ENCODE assay signal across 8 mouse cellular contexts in genomic region chr5:100430076-100430390, GRCm38 (mm10). TPM values are rescaled to one million over a fixed set of nuclear protein-coding genes. Genes with fewer than 3 reads are reported as not detected.
DNase-seq lines count a peak whose midpoint lies in the region; ATAC-seq and TF ChIP-seq lines count a peak whose summit lies in the region.

No protein-coding gene starts in this region.

- no peak for DNase-seq in left cerebral cortex, adult 2 months (ENCODE audit: extremely low spot score in 1 of 2, low spot score in 2 of 2)
- no peak for DNase-seq in left cerebral cortex, adult 8-10 months (ENCODE audit: low spot score in 2 of 2)
- DNase-seq in embryonic facial prominence, embryonic 10.5 days (ENCODE audit: low spot score): no peak
- DNase-seq in intestine, embryonic 14.5 days (ENCODE audit: low spot score): no peak
- no peak for DNase-seq in midbrain, postnatal 0 days (ENCODE audit: low spot score)
- no peak for DNase-seq in adrenal gland, adult 2 months
- DNase-seq in ovary, adult 18-20 months (ENCODE audit: low spot score): no peak
- DNase-seq in right cerebral cortex, postnatal 4 days: no peak

- H3K36me3 ChIP-seq in embryonic facial prominence, embryonic 10.5 days (replicated peaks): peaks cover 35% of the 10 kb centered on the region
- peaks cover 32% of the 10 kb centered on the region for H3K36me3 ChIP-seq in intestine, embryonic 14.5 days (ENCODE audit: control insufficient read depth, insufficient read depth, low read length)
- peaks cover 9% of the 10 kb centered on the region for H3K36me3 ChIP-seq in midbrain, postnatal 0 days (ENCODE audit: insufficient read depth, low read length)

- peak overlapping the region; percentile 96 for H3K4me2 ChIP-seq in intestine, embryonic 14.5 days (ENCODE audit: low read length)
- peak overlapping the region; percentile 72 for H3K4me2 ChIP-seq in midbrain, postnatal 0 days (ENCODE audit: low read depth, low read length, poor library complexity, severe bottlenecking)

- peak; percentile 21 for ATAC-seq in intestine, embryonic 14.5 days (replicated peaks; ENCODE audit: low FRiP score, low TSS enrichment, low read depth)
- peak; percentile 25; the same call in 1 of the 2 replicates for ATAC-seq in midbrain, postnatal 0 days (ENCODE audit: low FRiP score)

- H3K27me3 ChIP-seq in embryonic facial prominence, embryonic 10.5 days (replicated peaks; ENCODE audit: low read depth, poor library complexity, severe bottlenecking): no peaks in the 10 kb centered on the region
- no peaks in the 10 kb centered on the region for H3K27me3 ChIP-seq in intestine, embryonic 14.5 days (replicated peaks; ENCODE audit: control insufficient read depth, insufficient read depth, low read length)
- no peaks in the 10 kb centered on the region for H3K27me3 ChIP-seq in midbrain, postnatal 0 days (ENCODE audit: insufficient read depth, low read length)

- H3K27ac ChIP-seq in left cerebral cortex, adult 2 months: peak overlapping the region; percentile 95
- peak overlapping the region; percentile 98 for H3K27ac ChIP-seq in embryonic facial prominence, embryonic 10.5 days (replicated peaks)
- H3K27ac ChIP-seq in intestine, embryonic 14.5 days (ENCODE audit: low read depth): peak overlapping the region; percentile 95
- H3K27ac ChIP-seq in midbrain, postnatal 0 days (ENCODE audit: low read depth, low read length): peak overlapping the region; percentile 93

- intact Hi-C loops in left cerebral cortex, adult 2 months (cut with DNase I): no loop called here

- H3K9me3 ChIP-seq in embryonic facial prominence, embryonic 10.5 days: no peaks in the 10 kb centered on the region
- H3K9me3 ChIP-seq in intestine, embryonic 14.5 days (ENCODE audit: control insufficient read depth, low read length): no peaks in the 10 kb centered on the region
- no peaks in the 10 kb centered on the region for H3K9me3 ChIP-seq in midbrain, postnatal 0 days (ENCODE audit: low read length)

- H3K4me1 ChIP-seq in embryonic facial prominence, embryonic 10.5 days: peaks cover 42% of the 10 kb centered on the region
- H3K4me1 ChIP-seq in intestine, embryonic 14.5 days (replicated peaks; ENCODE audit: control insufficient read depth, insufficient read depth, low read length): peaks cover 29% of the 10 kb centered on the region
- peaks cover 16% of the 10 kb centered on the region for H3K4me1 ChIP-seq in midbrain, postnatal 0 days (ENCODE audit: insufficient read depth, low read length)

- peak overlapping the region; percentile 55 for H3K4me3 ChIP-seq in left cerebral cortex, adult 2 months
- H3K4me3 ChIP-seq in embryonic facial prominence, embryonic 10.5 days: peak overlapping the region; percentile 88
- H3K4me3 ChIP-seq in intestine, embryonic 14.5 days (ENCODE audit: low read depth, low read length): peak overlapping the region; percentile 94
- H3K4me3 ChIP-seq in midbrain, postnatal 0 days (ENCODE audit: low read depth, low read length): peak overlapping the region; percentile 61

- 4% methylated on average over 11 of the region's 11 CpGs for WGBS in embryonic facial prominence, embryonic 10.5 days
- 5% methylated on average over 11 of the region's 11 CpGs for WGBS in intestine, embryonic 14.5 days
- 4% methylated on average over 11 of the region's 11 CpGs for WGBS in midbrain, postnatal 0 days

- peak overlapping the region; percentile 98 for H3K9ac ChIP-seq in intestine, embryonic 14.5 days (ENCODE audit: low read length)
- peak overlapping the region; percentile 88 for H3K9ac ChIP-seq in midbrain, postnatal 0 days (replicated peaks; ENCODE audit: low read length, poor library complexity, severe bottlenecking)

- TF ChIP-seq CTCF in left cerebral cortex, adult 2 months (IDR thresholded peaks at IDR 0.05): no peak
- TF ChIP-seq CTCF in midbrain, postnatal 0 days (IDR thresholded peaks at IDR 0.05): no peak

RNA-seq across cellular contexts. Expression of gene Sec31a, which starts 14.0 kb away (rescaled TPM):
- total RNA-seq in left cerebral cortex, adult 2 months (2021): 100 to 1,000 TPM; 118 to 122 TPM
- 100 to 1,000 TPM; 107 to 120 (median 115) TPM for total RNA-seq in left cerebral cortex, adult 8-10 months (2022)
- 117 and 125 TPM in 2 replicates for polyA plus RNA-seq in embryonic facial prominence, embryonic 10.5 days (2016; fragmentation: Nextera tagmentation; extraction: Ambion mirVana)
- polyA plus RNA-seq in intestine, embryonic 14.5 days (2014; fragmentation: Nextera tagmentation; extraction: Ambion mirVana): 170 TPM in 2 replicates
- total RNA-seq in midbrain, postnatal 0 days (2014; rRNA removed): 148 and 227 TPM in 2 replicates
- 79.6 and 85.0 TPM in 2 replicates for polyA plus RNA-seq in midbrain, postnatal 0 days (2015; fragmentation: Nextera tagmentation; extraction: Ambion mirVana)
- 100 to 1,000 TPM; 153 to 237 TPM for total RNA-seq in adrenal gland, adult 2 months (2021)
- polyA plus RNA-seq in adrenal gland, adult 2 months (2012; rRNA removed): 265 and 326 TPM in 2 replicates
